Mouse (Mus musculus) MEL-GATA-1-ER (cell line): ENCODE results near the gene Sec24c.
A peak's percentile ranks its signal among the peaks of the same experiment; 100 is the strongest.

Experiments
- DNase-seq: peaks from one replicate; pipeline ENCODE4 v3.0.0-alpha.2; 2012; ENCODE audit warnings: low read depth; ENCODE audit errors: extremely low read depth

The Sec24c gene

GRCm38 (mm10) chr14:20733952-20734774 is 60.1 kb downstream of the Sec24c start, which contains the start of gene Ndst2:
Gene Ndst2, minus strand, starts transcription at chr14:20734562.
- DNase-seq: peak; percentile 67

DNA sequence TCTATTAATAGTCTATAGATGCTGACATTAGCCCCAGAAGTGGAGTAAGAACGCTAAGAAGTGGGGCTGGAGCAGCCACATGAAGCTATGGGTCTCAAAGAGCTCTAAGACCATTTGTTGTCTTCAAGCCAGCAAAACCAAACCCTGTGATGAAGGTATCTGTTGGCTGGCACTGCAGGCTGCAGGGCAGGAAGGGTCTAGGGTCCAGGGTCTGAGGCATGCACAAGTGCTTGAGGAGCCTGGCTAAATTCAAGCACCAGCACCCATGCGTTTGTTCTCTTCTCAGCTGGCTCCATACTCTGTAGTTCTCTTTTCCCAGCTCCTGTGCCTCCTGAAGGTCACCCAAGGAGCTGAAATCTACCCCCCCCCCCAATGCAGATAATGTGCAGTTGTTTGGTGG is 60.9 kb downstream of the Sec24c start:
- no peak for DNase-seq

DNA sequence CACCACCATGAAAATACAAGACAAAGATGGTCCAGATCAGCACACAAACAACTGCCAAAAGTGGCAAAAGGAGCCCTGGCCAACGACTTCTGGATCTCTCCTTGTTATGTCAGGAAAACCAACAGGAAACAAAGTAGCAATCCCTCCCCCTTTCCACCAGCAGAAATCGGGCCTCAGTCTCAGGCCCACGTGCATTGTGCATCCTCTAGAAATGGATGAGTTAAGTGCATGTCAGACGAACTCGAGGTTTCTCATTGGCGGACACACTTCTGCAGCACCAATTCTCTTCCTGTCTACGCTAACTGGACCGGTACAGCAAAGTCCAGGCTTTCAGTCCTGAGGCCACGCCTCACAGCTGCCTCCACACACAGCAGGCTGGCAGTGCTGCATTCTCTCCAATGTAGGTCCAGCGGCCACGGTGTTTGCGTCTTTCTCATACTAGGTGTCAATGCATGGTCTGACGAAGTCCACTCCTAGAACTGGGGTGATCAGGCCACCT is 61.8 kb downstream of the Sec24c start:
- no peak for DNase-seq

DNA sequence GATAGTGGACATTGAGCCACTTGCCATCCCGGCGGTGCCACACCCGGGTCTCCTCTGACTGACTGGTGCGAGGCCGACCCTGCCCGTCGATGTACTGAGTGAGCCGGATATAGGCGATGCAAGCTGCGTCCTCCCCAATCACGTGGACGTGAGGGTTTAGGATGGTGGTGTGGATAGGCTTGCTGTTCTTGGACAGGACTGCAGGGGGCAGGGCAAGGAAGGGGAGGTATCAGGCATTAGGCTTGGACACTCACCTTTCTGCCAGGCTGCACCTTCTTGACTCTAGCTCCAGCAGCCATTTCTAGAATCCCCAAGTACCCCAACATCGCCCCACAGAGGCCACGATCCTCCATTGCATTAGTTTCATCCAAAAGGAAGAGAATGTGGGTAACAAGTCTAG is 63.2 kb downstream of the Sec24c start:
- peak; percentile 10 for DNase-seq

- DNase-seq: no peak
Observed at GRCm38 (mm10) chr14:20738511-20738910, 64.4 kb downstream of the Sec24c start.

GRCm38 (mm10) chr14:20741301-20741700 is 67.2 kb downstream of the Sec24c start:
- no peak for DNase-seq

DNA sequence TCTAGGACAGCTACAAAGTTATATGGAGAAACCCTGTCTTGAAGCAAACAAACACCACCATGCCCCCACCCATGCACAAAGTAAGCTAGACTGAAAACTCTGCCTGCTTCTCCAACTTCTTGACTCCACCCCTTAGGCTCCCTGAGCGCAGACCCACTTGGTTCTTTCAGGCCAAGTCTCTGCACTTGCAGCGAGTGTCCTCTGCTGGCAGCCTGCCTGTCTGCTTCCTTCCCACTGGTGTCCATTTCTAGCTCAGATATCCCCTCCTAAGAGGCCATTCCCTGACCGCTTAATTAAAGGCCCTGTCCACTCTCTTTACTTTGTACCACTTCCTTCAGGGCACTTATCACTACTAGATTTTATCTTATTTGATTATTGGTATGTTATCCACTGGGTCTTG is 69.5 kb downstream of the Sec24c start:
- no peak for DNase-seq
